Mouse (Mus musculus): ENCODE data around the gene Prlh.

DNA sequence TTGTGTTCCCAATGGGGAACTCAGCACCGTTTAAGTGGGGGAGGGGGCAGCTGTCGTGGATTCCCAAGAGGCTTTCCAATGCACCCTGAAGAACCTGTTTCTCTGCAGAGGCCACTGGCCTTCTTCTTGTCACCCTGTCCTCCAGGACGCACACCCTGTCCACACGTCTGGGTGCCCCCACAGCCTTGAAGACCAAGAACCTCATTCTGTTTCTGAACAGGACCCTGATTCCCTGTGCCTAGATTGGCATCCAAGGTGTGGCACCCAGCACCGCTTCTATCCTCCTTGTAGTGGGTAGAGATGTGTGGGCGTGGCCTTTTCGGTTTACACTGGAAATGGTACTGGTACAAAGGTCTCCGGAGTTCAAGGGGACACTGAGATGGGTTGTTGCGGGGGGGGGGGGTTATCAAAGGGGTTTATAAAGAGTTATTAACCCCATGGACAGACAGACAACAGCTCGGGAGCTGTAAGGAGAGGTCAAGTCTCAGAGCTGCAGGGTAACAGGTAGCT lies 17.0 kb downstream of the Prlh start:
- TF ChIP-seq POLR2A (IDR thresholded peaks at IDR 0.05; ENCODE audit: insufficient read depth, low read depth, low read length) (no peak), CTCF (IDR thresholded peaks at IDR 0.05) (no peak), EP300 (IDR thresholded peaks at IDR 0.05; ENCODE audit: insufficient read depth, low read depth, low read length) (no peak)
